Mouse (Mus musculus): Measurements from ENCODE around the gene Arpc1b.
A peak's percentile ranks its signal among the peaks of the same experiment; 100 is the strongest.
"Not testable (repeated sequence)": the region's sequence is repeated elsewhere in the genome, so short reads cannot be mapped to it uniquely, and the experiment has no call there.

Gene Arpc1b

DNA sequence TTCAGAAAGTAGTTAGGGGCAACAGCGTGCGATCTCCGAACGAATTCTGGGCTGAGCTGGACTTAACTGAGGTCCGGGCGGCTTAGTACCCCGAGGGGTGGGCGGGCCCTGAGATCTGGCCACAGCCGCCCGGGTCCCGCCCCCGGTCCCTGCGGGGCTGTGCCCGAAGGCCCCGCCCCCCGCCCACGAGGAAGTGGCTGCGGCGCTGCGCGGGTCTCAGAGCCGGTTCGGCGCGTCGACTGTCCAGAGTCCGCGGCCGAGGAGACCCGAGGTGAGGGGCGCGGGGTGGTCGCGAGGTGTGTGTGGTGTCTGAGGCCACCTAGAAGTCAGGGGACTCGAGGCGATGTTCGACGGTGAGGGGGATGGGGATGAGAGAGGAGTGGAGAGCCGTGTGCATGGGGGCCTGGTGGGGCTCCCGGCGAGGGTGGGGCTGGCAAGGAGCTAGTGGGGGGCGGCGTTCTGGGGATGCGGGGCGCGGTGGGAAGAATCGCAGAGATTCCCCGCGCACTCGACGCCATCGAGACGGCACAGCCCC, at the start of gene Arpc1b:
Arpc1b (plus strand) TSS at position 145 of the 535 bp plus-strand sequence.
- no peak for DNase-seq (ENCODE audit: low read depth, low spot score)

DNA sequence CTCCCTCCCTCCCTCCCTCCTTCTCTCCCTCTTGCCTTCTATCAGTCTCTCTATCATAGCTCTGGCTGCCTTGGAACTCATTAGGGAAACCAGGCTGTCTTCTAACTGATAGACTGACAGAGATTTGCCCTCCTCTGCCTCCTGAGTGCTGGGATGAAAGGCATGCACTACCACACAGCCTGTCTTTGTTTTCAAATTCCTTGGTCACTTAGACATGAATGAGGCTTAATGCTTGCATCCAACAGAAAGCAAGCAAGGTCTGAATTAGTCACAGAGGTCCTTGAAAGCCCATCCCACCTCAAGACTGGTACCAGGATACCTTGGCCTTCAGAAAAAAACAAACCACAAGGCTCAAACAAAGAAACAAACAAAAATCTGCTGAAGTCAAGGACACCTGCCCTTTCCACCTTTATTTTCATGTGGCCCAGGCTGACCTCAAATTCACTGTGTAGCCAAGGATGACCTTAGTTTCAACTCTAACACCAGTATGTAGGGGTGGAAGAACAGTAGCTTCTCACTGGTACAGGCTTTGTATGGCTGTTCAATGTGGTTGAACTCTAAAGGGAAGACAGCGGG, 49.2 kb upstream of the Arpc1b start:
- no peak for DNase-seq (ENCODE audit: low read depth, low spot score)

DNA sequence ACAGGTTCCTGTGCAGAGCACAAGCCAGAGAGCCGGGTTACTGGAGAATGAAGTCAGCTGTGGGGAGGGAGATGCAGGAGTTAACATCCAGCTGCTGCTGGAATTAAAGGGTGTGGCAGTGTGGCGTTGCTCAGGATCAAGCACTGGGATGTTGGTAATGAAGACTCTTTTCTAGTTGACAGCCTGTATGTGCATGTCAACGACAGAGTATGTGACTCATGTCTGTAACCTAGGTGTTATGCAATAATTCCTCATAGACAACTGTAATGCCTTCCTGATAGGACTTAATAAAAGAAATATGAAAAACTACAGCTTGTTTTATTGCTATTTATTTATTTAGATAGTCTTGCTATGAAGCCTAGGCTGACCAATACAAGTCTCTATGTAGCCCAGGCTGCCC, 45.2 kb upstream of the Arpc1b start:
- DNase-seq (ENCODE audit: low read depth, low spot score) = no peak

DNA sequence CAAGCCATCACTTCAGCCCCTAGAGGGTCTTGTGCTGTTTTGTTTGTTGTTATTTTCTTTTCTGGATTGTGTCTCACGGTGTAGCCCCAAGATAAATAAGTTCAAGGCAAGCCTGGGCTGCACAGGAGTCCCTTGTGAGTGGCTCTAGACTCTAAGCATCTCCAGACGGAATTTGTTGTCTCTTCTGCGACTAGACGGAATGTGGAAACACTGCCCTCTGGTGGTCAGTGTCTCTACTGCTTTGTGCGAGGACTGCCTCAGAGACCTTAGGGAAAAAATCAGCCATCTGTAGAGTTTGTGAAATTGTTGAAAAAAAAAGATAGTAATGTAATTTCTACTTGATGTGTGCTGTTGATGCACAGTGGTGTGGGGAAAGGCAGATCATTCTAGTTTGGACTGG, 44.3 kb upstream of the Arpc1b start:
- DNase-seq (ENCODE audit: low read depth, low spot score) = peak; percentile 47

DNA sequence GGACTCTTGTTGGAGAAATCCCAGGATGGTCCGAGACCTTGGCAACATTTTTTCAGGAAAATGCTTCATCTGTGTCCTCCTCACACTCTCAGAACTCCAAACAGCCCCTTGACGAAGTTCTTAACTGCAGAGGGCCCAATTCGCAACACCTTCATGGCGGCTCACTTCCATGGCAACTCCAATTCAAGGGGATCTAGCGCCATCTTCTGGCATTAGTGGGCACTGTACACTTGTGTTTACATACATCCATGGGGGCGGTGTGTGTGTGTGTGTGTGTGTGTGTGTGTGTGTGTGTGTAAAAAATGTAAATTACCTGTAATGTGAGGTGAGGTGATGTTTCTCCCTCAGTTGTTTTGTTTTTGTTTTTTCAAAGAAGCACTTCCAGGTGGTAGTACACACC, 42.7 kb upstream of the Arpc1b start:
- DNase-seq (ENCODE audit: low read depth, low spot score) = no peak

DNA sequence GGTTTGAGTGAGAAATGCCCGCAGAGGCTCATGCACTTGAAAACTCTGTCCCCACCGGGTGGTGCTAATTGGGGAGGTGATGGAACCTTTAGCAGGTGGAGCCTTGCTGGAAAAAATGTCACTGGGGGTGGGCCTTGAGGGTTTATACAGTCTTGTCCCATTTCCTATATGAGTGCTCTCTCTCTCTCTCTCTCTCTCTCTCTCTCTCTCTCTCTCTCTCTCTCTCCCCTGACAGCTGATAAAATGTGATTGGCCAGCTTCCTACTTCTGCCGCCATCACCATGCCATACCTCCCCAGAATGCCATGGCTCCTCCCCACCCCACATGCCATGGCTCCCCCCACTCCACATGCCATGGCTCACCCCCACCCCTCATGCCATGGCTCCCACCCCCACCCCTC, 38.9 kb upstream of the Arpc1b start:
- DNase-seq (ENCODE audit: low read depth, low spot score) = no peak

DNA sequence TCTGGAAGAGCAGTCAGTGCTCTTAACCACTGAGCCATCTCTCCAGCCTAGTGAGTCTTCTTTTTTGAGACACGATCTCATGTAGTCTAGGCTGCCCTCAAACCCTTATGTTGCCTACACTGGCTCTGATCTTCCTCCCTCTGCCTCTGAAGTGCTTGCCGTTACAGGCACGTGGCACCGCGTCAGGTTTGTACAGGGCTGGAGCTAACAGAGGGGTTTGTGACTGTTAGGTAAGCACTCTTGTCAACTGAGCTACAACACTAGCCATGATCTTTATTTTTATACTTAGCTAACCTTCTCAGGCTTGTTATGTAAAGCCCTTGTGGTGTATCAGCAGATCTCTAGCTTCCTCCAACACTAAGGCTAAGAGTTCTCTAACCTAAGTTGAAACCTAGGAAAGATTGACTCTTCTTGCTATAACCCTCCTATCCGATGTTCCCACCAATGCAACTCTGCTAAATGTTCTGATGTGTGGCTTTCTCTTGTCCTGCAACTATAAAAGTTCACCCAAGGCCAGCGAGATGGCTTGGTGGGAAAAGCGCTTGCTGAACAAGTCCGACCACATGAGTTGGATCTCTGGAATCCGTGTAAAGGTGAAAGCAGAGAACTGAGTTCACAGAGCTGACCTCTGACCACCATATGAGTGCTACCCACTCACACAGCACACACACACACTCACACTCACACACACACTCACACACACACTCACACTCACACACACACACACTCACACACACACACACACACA, 32.0 kb upstream of the Arpc1b start:
- DNase-seq (ENCODE audit: low read depth, low spot score) = no peak

DNA sequence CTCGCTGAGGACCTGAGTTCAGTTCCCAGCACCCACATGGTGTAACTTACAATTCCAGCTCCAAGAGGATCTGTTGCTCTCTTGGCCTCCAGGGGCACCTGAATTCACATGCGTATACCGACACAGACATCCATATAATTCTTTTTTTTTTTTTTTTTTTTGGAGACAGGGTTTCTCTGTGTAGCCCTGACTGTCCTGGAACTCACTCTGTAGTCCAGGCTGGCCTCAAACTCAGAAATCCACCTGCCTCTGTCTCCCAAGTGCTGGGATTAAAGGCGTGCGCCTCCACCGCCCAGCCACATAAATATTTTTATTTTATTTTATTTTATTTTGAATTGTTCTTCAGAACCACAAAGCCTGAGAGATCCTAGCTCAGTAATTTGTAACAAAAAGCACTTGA, 30.8 kb upstream of the Arpc1b start:
- DNase-seq (ENCODE audit: low read depth, low spot score) = not testable (repeated sequence)

DNA sequence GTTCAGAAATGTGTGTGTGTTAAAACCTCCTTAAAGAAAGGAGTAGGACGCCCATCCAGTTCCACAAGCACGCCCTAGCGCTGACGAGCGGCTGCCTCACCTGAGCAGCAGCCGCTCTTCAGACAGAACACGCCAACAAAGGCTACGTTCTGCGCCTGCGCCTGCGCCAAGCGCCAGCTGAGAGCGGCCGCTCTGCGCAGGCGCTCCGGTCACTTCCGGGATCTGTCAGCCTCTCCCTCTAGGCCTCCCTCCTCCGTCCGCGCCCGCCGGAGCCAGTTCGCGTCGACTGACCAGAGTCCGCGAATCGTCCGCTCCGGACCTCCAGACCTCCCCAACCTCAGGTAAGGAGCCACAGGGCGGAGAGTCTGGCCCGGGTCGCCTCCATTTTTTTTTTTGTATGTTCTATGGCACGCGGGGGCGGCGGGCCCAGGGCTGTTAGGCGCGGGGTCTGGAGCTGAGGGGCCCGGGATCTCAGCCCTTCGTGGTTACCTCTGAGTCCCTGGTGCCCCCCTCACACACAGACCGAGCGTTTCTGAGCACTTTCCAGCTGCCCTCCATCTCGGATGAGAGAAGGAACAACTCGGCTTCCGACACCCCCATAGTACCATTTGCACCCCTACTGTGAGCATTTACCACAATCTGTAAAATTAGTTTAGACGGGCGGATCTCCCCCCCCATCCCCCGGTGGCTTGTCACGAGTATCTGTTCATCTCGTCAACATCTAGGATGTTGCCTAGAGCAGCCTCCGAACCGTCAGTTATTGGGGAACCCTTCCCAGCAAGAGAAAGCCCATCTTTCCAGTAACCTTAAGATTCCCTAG, 30.2 kb upstream of the Arpc1b start, which contains the start of the genes Arpc1a and Kpna7:
Arpc1a (plus strand) TSS at position 199 of the 820 bp plus-strand sequence.
Kpna7 (minus strand) TSS at position 399 of the 820 bp plus-strand sequence.
- peak; percentile 87 for DNase-seq (ENCODE audit: low read depth, low spot score)

DNA sequence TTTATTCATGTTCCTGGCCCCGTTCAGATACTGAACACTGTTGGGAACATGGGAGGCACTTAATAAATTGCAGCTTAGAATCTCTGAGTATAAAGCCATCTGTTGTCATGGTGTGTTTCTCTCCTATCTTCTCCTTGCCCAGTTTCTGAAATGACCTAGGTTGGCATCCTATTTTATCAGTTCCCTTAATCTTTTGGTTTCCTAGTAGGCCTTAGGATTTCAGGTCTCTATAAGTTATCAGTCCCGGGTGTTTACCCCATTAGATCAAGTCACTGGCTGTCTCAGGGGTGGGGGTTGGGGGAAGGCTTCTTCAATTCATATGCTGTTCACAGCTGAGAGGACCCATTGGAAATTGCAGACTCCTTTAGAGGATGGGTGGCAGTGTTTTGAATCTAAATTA, 29.2 kb upstream of the Arpc1b start:
- DNase-seq (ENCODE audit: low read depth, low spot score) = no peak

DNA sequence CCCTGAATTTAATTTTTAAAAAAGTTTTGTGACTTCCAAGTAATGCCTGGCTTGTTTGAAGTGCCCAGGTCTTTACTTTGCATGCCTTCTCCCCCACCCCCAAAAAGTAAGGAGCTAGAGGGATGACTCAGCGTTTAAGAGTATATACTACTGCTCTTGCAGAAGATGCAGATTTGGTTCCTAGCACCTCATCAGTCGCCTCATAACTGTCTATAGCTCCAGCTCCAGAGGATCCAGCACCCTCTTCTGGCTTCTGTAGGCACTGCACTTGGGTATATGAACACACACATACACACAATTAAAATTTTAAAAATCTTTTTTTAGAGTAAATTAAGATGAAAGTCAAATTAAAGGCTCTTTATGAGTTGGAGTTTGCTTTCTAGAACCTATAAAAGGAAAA, 25.8 kb upstream of the Arpc1b start:
- DNase-seq (ENCODE audit: low read depth, low spot score) = no peak

DNA sequence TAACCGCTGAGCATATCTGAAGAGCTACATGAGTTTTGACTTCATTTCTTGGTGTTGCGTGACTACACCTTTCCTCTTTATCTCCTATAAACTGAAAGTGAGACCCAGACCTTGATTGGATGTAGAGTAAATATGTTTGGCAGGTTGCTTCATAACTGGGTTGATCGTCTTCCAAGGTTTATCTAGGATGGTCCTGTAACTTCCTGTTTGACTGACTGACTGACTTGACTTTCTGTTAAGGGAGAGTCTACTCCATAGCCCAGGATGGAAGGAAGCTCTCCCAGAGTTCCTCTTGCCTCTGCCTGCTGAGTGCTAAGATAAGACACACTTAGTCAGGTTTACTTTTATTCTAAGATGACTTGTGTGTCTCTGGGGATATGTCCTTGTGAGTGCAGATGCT, 24.1 kb upstream of the Arpc1b start:
- no peak for DNase-seq (ENCODE audit: low read depth, low spot score)

DNA sequence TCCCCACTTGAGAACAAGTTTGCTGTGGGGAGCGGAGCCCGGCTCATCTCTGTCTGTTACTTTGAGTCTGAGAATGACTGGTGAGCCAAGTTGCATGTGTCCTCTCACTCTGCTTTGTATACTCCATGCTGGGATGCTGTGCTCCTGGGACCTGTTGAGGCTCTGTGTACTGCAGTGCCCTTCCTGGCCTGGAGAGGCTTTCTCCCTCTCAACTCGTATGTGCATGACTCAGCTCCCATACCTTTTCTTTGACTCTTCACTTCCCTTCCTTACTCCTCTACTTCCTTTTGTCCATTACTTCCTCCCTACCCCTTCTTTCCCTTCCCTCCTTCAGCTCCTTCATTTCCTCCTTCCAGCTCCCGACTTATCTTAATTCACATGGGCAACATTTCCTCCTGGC, 17.8 kb upstream of the Arpc1b start:
- no peak for DNase-seq (ENCODE audit: low read depth, low spot score)

DNA sequence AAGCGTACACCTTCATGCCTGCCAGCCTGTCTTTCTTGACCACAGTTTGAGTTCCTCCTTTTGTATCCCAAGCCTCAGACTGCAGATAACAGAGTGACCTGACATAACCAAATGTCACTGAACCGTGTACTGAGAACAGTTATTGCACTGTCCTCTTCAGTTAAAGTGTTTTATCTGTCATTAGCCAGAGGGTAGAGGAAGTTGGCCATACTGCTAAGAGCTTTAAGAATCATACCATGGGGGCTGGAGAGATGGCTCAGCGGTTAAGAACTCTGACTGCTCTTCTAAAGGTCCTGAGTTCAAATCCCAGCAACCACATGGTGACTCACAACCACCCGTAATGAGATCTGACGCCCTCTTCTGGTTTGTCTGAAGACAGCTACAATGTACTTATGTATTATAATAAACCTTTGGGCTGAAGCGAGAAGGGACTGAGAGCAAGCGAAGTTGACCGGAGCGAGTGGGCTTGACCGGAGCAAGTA, 15.6 kb upstream of the Arpc1b start:
- no peak for DNase-seq (ENCODE audit: low read depth, low spot score)

DNA sequence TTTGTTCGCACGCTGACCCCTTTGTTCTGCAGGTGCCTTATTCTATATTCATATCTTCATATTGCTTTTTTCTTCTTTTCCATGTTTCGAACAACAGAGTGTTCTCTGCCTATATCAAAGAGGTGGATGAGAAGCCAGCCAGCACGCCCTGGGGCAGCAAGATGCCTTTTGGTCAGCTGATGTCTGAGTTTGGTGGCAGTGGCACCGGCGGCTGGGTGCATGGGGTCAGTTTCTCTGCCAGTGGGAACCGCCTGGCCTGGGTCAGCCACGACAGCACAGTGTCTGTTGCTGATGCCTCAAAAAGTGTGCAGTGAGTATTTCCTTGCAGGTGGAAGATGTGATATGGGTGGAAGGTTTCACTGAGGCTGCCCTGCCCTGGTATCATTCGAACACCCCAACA, 13.1 kb upstream of the Arpc1b start:
- no peak for DNase-seq (ENCODE audit: low read depth, low spot score)

DNA sequence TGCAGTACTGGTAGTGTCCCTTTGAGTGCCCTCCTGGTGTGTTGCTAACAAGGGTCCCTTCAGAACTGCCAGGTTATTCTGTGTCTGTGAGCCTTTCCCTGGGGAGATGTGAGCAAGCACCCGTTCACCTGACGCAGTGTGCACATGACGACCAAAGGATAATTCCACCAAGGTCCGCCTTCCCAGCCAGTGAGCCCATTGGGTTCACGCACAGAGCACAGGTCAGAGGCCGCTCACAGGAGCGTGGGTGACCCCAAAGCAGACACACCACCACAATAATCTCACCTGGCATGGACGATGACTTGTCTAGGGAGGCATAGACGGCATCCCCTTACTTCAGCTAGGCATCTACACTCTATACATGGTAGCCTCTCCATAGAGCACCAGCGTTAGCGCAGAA, 12.6 kb upstream of the Arpc1b start:
- not testable (repeated sequence) for DNase-seq (ENCODE audit: low read depth, low spot score)

DNA sequence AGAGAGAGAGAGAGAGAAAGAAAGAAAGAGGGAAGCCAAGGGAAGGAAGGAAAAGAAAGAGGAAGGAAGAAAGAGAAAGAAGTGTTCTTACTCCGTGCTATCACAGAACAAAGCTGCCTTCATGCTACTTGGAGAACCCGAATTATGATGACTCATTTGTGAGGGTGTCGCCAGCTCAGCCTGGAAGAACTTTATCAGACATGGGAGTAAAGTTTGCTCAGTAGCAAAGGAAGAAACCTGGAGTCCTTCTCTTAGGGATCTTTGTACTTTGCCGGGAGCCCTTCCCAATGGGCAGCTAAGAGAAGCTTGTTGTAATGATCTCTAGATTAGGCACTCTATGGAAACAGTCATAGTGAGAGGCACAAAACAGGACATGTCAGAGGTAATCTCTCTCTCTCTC, 11.3 kb upstream of the Arpc1b start:
- no peak for DNase-seq (ENCODE audit: low read depth, low spot score)

DNA sequence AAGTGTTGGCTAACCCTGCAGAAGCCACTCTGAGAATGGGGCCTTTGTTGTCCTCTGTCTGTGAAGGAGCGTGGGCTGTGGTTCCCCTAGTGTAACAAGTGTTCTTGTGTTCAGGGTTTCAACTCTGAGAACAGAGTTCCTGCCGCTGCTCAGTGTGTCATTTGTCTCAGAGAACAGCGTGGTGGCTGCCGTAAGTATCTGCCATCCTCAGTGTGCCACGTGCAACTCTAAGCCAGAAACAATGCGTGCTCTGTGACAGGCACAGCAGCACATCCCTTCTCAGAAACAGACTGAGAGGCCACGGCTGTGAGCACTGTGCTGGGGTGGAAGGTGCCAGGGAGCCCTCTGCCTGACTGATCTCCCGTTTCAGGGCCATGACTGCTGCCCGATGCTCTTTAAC, 9.7 kb upstream of the Arpc1b start:
- DNase-seq (ENCODE audit: low read depth, low spot score) = no peak

DNA sequence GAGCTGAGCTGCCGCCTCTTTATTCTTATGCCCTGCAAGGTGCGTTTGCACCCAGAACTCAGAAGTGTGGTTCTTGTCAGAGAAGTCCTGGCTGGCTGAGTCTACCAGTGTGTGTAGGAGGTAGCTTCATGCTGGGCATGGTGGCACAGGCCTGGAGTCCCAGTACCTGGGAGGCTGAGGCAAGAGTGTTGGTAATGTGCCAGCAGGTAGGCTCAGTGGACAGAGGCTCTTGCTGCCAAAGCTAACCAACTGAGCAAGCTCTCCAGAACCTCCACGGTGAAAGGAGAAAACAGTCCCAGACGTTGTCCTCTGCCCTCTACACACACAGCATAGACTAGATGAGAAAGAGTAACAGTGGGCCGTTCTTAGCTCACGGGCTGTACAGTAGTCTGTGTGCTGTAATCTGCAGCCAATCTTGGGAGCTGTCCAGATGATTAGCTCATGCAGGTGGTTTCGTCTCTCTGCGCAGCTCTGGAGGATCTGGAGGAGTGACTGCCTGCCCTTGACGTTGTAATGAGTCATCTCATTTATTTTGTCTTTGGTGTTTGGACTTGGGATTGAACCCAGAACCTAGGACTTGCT, 8.2 kb upstream of the Arpc1b start:
- DNase-seq (ENCODE audit: low read depth, low spot score) = no peak

DNA sequence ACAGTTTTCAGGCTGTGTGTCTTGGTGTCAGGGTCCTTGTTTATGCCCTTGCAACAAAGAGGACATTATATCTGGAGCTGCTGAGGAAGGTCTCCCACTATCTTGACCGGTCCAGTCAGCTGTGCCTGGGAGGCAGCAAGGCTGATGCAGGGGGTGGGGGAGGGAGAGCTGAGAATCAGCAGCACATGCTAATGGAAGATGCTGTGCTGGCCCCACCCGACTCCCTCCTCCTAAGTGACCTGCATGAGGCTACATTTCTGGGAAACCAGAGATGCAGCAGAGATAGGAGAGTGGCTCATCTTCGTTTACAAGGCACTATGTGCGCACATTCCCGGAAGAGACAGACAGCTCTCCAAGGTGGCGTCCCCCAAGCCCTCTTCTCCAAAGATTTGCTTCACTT, 3.6 kb upstream of the Arpc1b start:
- no peak for DNase-seq (ENCODE audit: low read depth, low spot score)

DNA sequence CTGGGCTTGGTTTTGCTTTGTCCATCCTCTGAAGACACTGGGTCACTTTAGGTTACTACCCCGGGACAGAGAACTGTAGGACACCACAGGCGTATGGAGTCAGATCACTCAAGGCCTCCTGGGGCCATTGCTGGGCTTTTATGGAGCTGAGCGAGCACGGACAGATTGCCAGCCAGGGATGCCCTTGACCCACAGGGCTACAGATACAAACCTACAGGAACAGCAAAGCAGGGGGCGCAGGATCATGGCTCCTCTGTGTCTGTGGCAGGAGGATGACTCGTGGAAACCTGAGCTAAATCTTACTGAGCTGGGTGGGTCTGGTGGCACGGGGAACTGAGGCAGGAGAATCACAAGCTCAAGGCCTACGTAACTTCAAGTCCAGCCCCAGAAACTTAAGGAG, 1.4 kb upstream of the Arpc1b start:
- DNase-seq (ENCODE audit: low read depth, low spot score) = no peak

DNA sequence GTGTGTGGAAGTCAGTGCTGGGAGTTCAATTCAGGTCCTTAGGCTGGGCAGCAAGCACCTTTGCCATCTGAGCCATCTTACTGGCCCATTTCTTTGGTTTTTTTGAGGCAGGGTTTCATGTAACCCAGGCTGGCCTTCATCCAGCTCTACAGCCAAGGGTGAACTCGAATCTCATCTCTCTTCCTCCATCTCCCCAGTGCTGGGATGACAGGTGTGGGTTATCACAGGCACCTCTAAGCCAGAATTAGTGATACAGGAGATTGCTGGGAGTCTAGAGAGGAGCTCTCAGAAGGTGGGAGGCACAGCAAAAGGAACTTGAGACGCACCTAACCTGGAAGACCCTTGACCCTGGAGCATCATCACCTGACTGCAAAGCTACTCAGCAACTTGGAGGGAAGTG, 599 bp upstream of the Arpc1b start:
- DNase-seq (ENCODE audit: low read depth, low spot score) = no peak

Measured in retina, adult 2 months (tissue).